Comparison of ENCODE assay signal across 8 mouse cellular contexts in the genomic region with DNA sequence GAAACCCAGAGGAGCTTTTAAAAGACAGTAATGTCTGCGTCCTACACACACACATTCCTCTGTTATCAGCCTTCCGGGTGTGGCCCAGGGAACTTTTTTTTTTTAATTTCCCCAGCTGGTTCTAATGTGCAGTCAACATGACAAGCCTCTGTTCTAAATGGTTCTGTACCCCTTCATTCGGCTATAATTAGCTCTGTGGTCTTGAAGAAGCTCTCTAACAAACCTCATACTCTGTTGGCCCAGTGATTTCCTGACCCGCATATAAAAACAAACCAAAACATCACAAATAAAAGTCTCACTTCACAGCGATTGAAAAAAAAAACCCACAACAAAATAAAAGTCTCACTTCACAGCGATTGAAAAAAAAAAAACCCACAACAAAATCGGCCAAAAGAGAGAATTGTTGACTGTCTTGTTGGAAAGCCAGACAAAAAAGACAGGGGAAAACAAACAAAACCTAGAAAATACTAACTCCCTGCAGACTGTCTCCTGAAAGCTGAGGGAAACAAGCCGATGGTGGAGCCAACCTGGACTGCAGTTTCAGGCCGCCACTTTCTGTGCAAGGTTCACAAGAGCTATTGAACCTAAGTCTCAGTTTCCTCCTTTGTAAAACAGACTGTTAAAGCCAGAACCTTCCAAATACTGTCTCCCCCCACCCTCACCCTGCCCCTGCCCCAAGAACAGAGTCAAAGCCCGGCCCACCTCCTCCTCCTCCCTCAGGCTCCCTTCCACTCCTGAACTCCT. TPM values are rescaled to one million over a fixed set of nuclear protein-coding genes. Genes with fewer than 3 reads are reported as not detected.
DNase-seq lines count a peak whose midpoint lies in the region; ATAC-seq and TF ChIP-seq lines count a peak whose summit lies in the region.

No protein-coding gene starts in this region.

- no peak overlapping the region for H3K27ac ChIP-seq in forebrain, embryonic 16.5 days (ENCODE audit: low read length)
- peak overlapping the region; percentile 62 for H3K27ac ChIP-seq in limb, embryonic 15.5 days
- peak overlapping the region; percentile 83 for H3K27ac ChIP-seq in small intestine, adult 2 months (ENCODE audit: insufficient read depth, low read depth, low read length)

- no peaks in the 10 kb centered on the region for H3K9me3 ChIP-seq in forebrain, embryonic 16.5 days (ENCODE audit: control insufficient read depth, low read length)
- H3K9me3 ChIP-seq in limb, embryonic 15.5 days: no peaks in the 10 kb centered on the region

- ATAC-seq in forebrain, embryonic 16.5 days: no peak
- ATAC-seq in limb, embryonic 15.5 days (ENCODE audit: insufficient number of reproducible peaks, low FRiP score, low TSS enrichment, low read depth): no peak

- peak overlapping the region; percentile 62; the same call in 1 of the 2 replicates for H3K4me3 ChIP-seq in forebrain, embryonic 16.5 days (replicated peaks; ENCODE audit: low read length)
- H3K4me3 ChIP-seq in limb, embryonic 15.5 days: peak overlapping the region; percentile 90
- peak overlapping the region; percentile 40 for H3K4me3 ChIP-seq in small intestine, adult 2 months (ENCODE audit: low read depth, low read length)

- WGBS in forebrain, embryonic 16.5 days: 72% methylated on average over 10 of the region's 10 CpGs
- 50% methylated on average over 10 of the region's 10 CpGs for WGBS in limb, embryonic 15.5 days
- 15% methylated on average over 10 of the region's 10 CpGs for WGBS in small intestine, adult 2 months

- no peak overlapping the region for H3K9ac ChIP-seq in forebrain, embryonic 16.5 days (replicated peaks; ENCODE audit: low read depth, low read length)
- H3K9ac ChIP-seq in limb, embryonic 15.5 days: 0 out of 2 replicates have a peak overlapping the region, but pooled peaks have one; percentile 17

- peak; percentile 73 for DNase-seq in 3T3-L1 (ENCODE audit: low read depth, low spot score)
- DNase-seq in CD4-positive, CD25-positive, alpha-beta regulatory T cell, adult 2 months (ENCODE audit: low read depth, low spot score): peak; percentile 71
- no peak for DNase-seq in cerebellum, adult 18-20 months
- no peak for DNase-seq in retina, embryonic 14.5 days (ENCODE audit: low spot score)
- no peak for DNase-seq in adrenal gland, adult 18-20 months (ENCODE audit: low spot score in 2 of 2)

- peak overlapping the region; percentile 84 for H3K4me2 ChIP-seq in forebrain, embryonic 16.5 days (ENCODE audit: low read length)
- H3K4me2 ChIP-seq in limb, embryonic 15.5 days: peak overlapping the region; percentile 80

- TF ChIP-seq CTCF in small intestine, adult 2 months (IDR thresholded peaks at IDR 0.05; ENCODE audit: extremely low read depth, insufficient read length, insufficient replicate concordance, low read depth, low read length): no peak

- no peak for TF ChIP-seq POLR2A in small intestine, adult 2 months (IDR thresholded peaks at IDR 0.05; ENCODE audit: low read depth, low read length)

- H3K4me1 ChIP-seq in forebrain, embryonic 16.5 days (replicated peaks; ENCODE audit: control insufficient read depth, insufficient read depth, low read length): peaks cover 40% of the 10 kb centered on the region
- peaks cover 67% of the 10 kb centered on the region for H3K4me1 ChIP-seq in limb, embryonic 15.5 days
- H3K4me1 ChIP-seq in small intestine, adult 2 months (ENCODE audit: control insufficient read depth, insufficient read depth, insufficient read length, low read length): peaks cover 39% of the 10 kb centered on the region

- peaks cover 12% of the 10 kb centered on the region for H3K36me3 ChIP-seq in forebrain, embryonic 16.5 days (ENCODE audit: control insufficient read depth, insufficient read depth)
- H3K36me3 ChIP-seq in limb, embryonic 15.5 days: peaks cover 27% of the 10 kb centered on the region
- peaks cover 5% of the 10 kb centered on the region for H3K36me3 ChIP-seq in small intestine, adult 2 months (ENCODE audit: control insufficient read depth, insufficient read depth, low read length)

- H3K27me3 ChIP-seq in forebrain, embryonic 16.5 days (replicated peaks; ENCODE audit: control insufficient read depth, insufficient read depth, low read length): no peaks in the 10 kb centered on the region
- H3K27me3 ChIP-seq in limb, embryonic 15.5 days: no peaks in the 10 kb centered on the region
- H3K27me3 ChIP-seq in small intestine, adult 2 months (ENCODE audit: control insufficient read depth, insufficient read depth, low read length): no peaks in the 10 kb centered on the region

RNA-seq across cellular contexts. Expression of gene Kctd10, which starts 2.0 kb away (rescaled TPM):
- polyA plus RNA-seq in forebrain, embryonic 16.5 days (2015; fragmentation: Nextera tagmentation; extraction: Ambion mirVana): 90.4 and 98.5 TPM in 2 replicates
- polyA plus RNA-seq in limb, embryonic 15.5 days (2015; fragmentation: Nextera tagmentation; extraction: Ambion mirVana): 112 and 117 TPM in 2 replicates
- 47.1 and 80.2 TPM in 2 replicates for polyA plus RNA-seq in small intestine, adult 2 months (2012; rRNA removed)
- total RNA-seq in adrenal gland, adult 18-20 months (2021): 10 to 100 TPM; 72.4 to 72.6 TPM

RNA-seq across cellular contexts. Expression of gene Ube3b, which starts 2.1 kb away (rescaled TPM):
- 44.9 and 47.5 TPM in 2 replicates for polyA plus RNA-seq in forebrain, embryonic 16.5 days (2015; fragmentation: Nextera tagmentation; extraction: Ambion mirVana)
- 39.6 and 41.9 TPM in 2 replicates for polyA plus RNA-seq in limb, embryonic 15.5 days (2015; fragmentation: Nextera tagmentation; extraction: Ambion mirVana)
- polyA plus RNA-seq in small intestine, adult 2 months (2012; rRNA removed): 36.6 and 76.1 TPM in 2 replicates
- 10 to 100 TPM; 62.7 to 67.8 TPM for total RNA-seq in adrenal gland, adult 18-20 months (2021)

Comparison
In these comparisons a context has a peak if more than half of its experiments do, and no peak if none do; other contexts are left out.
1. DNase-seq: peak in 3T3-L1 (single experiment) and CD4-positive, CD25-positive, alpha-beta regulatory T cell, adult 2 months (single experiment); none in cerebellum, adult 18-20 months (0 of 2), retina, embryonic 14.5 days (single experiment) and adrenal gland, adult 18-20 months (0 of 2).
2. H3K4me3 ChIP-seq: peak in every context shown above with its lines; median percentile 90 in limb, embryonic 15.5 days; 62 in forebrain, embryonic 16.5 days; 40 in small intestine, adult 2 months.